Mouse (Mus musculus) right cerebral cortex, postnatal 4 days (tissue): ENCODE measurements around the gene Gm17455.

Experiments used
- DNase-seq: peaks from one replicate; pipeline ENCODE4 v3.0.0-alpha.2; 2022

Gene Gm17455

DNA sequence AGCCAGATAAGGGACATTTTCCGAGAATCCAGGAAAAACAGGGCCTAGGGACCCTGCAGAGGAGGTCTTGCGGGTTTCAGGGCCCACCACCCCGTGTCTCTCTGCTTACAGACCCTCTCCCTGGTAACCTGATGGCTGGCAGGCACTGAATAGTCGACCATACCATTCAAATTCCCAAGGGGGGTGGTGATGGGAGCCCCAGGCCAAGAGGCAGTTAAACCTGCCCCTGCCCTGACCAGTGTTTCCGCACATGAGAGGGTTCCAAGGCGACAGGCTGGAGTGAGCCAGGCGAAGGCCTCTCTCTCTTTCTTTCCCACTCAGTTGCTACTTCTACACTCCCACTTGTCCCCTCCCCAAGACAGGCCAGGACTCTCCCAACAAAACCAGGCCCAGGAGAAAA lies at the start of gene Gm17455:
TSS of gene Gm17455 (plus strand) at position 278 of the 400 bp plus-strand sequence.
- no peak for DNase-seq

DNA sequence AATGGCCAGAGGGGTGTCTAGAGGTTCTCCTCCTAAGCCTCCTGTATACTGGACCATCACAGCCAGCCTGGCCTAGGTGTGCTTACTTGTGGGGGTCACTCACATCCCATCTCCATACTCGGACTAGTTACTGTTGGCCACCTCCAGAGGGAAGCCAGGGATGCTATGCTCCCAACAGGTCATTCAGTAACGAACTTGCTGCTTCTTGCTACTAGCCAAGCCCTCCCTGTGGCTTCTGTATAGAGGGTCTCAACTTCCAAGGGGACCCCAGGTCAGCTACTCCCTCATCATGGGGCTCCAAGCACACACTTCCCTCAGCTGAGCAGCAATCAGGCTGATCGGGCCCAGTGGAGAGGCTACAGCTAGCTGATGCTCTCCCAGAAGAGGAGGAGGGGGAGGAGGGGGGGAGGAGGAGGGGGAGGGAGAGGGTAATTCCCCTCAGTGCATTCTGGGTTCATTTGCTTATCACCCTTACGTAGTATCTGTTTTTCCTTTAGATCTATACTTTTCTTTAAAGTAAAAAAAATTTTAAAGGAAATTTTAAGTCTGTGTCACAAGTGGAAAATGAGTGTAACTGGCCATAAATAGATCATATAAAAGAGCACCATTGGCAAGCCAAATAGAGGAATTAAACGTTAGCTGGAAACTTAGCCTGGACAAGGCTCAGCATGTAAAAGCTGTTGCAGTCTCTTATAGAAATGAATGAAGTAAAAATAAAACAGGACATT lies 49.3 kb upstream of the Gm17455 start:
- DNase-seq: no peak

DNA sequence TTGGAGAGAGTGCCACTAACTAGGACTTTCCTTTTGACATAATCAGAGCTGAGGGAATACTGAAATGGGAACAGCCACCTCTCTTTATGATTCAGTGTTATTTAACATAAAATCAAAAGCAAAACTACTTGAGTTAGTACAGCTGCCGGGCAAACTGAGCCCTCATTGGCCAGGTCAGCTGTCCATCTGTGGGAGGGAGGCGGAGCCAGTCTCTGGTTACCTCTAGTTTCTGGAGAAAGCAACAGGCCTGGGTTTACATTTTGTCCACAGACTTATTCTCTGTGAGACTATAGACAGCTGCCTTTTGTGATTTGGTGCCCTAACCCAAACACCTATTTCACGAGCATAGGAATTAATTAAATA lies 48.7 kb upstream of the Gm17455 start:
- DNase-seq: peak; percentile 78

GRCm38 (mm10) chr10:60351248-60351647 lies 48.3 kb upstream of the Gm17455 start:
- DNase-seq: no peak

GRCm38 (mm10) chr10:60351761-60352455 lies 47.6 kb upstream of the Gm17455 start:
- DNase-seq: no peak

DNA sequence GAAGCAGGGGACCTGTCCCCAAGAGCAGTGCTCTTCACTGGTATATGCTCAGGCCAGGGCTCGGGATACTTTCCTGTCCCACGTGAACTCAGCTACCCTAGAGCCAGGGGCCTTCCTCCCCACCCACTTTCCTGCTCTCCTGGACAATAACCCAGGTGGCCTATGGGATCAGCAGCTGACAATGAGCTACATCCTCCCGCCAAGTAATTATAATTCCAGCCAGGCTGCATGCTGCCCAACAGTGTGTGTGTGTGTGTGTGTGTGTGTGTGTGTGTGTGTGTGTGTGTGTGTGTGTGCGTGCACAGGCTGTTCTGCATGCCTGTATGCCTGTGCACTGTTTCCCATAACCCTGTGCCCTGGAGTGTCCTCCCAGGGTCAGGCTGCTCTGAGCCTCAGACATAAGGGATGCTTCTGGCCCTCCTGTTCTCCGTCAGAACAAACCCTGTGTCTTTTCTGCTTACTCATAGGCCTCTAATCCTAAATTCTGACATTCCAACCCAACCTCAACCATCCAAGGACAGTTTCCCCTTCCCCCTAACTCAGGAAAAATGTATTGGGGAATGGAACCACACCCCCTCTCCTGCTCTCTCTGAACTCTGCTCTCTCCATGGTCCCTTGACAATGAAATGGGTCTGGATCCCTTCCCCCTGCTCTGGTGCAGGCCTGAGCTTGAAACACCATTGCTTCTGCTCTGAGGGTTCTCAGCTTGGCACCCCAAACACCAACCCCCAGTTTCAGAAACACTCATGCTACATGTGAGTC lies 46.1 kb upstream of the Gm17455 start:
- no peak for DNase-seq

DNA sequence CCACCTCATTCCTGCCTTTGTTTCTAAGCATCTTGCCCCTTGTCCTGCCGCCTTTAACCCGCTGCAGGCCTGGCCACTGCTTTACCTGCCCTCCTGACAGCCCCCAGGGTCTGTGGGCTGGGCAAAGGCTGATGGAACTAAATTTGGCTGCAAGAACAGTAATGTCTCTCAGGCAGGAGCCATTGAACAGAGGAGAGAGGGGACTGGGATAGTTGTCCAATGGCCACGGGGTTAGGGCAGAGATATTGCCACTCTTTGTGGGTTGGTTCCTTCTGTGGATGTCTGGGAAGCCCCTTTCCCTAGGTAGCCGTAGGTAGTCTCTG lies 45.6 kb upstream of the Gm17455 start:
- no peak for DNase-seq

DNA sequence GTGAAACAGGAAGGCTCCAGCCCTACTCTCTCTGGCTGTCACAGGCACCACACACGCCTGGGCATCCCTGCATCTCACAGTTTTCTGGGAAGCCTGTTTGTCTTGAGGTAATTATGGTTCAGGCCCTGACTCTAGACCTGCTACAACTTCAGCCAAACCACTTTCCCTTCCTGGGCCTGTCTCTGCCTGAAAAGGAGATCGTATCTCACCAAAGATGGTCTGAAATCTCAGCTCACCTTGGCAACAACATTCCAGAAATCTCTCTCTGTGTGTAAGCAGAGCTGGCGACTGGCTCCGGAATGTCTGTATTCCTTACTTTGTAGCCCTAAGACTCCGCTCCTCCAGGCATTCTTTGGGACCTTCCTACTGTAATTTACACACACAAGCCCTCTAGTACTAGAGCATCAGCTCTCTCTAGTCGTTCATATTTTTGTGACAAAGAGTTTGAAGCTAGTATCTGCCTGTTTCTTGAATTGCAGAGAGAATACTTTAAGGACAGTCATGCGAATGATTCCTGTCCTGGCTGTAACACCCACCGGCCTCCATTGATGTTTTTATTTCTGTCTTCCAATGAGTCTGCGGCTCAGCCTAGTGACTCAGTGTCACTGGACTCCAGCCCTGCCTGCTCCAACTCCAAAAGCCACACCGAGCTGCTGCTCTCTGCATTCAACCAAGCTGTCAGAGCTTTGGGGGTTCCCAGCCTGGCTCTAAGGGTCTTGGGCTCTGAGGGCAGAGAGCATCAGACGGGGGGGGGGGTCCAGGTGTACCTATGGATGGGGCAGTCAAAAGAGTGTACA lies 44.4 kb upstream of the Gm17455 start:
- DNase-seq: no peak

DNA sequence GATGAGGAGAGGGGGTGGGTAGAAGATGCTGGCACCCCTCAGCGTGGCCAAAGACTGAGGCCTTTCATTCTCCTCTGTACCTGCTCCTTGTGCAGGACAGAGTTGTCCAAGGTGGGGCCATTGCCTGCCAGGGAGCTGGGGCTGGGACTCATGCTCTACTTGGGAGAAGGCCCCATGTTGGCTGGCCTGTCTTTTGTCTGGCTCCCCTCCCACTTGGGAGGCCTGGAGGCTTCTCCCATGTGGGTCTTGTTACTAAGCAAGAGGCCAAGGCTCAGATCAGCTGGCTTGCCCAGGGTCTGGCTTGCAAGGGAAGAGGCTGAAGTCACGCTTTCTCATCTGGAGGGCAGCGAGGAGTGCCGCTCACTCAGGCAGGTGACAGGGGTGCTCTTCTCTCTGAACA lies 42.1 kb upstream of the Gm17455 start:
- no peak for DNase-seq

- no peak for DNase-seq
Measured at GRCm38 (mm10) chr10:60357901-60358300, 41.6 kb upstream of the Gm17455 start.

- DNase-seq: no peak
Measured at GRCm38 (mm10) chr10:60358776-60359175, 40.8 kb upstream of the Gm17455 start.

DNA sequence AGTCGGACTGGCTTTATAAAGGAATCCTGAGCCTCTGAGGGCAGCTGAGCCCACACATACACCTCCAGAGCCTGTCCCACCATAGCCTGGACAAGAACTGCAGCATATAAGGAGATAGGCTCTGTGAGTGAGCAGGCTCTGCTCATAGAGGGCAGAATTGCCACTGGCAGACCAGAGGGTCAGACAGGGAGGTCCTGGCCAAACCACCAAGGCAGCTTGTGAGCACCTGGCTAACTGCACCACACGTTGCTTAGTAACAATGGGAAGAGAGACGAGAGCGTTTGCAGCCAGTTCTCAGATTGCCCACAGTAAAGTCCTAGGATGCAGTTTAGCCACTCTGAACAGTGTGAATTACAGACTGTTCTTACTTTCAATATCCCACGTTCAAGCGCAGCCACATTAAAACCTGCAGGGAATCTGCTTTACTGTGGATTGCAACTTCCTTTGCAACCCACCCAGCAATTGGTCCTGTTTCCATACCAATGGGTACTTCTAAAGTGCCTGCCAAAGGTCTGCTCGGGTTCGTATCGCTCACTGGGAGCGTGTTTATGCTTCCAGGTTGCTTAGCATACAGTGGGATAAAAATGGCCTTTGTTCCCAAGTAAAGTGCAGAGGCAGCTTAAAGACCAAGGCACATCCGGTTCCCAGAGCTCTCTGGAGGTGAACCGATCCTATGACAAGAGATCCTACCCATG lies 37.8 kb upstream of the Gm17455 start:
- no peak for DNase-seq

DNA sequence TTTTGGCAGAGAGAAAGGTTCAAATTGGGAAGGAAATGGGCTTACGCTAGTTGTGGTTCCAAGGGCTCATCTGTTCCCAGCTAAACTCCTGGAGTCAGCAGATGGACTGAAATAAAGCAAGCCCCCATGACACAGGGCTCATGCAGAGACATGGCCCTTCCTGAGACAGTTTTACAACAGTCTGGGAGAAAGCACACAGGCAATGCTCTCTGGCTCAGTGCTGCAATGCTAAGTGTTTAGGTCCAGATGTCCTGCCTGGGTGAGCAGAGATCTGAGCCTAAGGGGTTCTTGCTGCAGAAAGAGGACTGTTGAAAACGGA lies 37.3 kb upstream of the Gm17455 start:
- no peak for DNase-seq

DNA sequence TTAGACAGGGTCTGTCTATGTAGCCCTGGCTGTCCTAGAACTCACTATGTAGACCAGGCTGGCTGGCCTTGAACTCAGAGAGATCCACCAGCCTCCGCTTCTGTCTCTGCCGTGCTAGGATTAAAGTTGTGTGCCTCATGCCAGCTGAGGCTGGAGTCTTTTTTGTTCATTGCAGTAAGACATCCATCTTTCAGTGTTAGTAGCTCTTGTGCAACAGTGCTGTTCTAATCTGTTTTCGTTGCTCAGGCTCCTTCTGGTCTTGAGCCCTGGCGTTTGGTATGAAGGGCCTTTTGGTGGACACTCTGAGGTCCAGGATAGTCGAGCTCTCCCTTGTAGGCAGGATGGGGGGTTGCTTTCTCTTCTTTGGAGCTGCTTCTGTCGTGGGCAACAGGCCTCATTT lies 36.1 kb upstream of the Gm17455 start:
- DNase-seq: no peak

GRCm38 (mm10) chr10:60367145-60367544 lies 32.4 kb upstream of the Gm17455 start:
- no peak for DNase-seq

DNA sequence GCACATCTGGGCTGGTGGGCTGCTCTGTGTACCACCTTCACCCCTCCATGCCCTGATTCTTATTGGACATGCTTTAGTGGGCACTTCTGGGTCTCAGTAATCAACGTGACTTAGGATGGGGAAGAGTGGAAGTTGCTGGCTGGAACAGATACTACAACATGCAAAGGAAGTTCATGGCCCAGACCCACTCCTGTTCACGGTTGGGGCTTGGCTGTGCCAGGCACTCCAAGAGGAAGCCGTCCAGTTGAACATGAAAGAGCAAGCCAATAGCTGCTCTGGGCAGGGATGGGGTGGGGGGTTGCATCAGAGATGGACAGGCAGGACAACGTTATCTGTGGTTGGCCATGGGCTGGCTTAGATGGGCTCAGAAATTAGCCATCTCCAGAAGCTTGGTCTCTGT lies 31.6 kb upstream of the Gm17455 start:
- no peak for DNase-seq

DNA sequence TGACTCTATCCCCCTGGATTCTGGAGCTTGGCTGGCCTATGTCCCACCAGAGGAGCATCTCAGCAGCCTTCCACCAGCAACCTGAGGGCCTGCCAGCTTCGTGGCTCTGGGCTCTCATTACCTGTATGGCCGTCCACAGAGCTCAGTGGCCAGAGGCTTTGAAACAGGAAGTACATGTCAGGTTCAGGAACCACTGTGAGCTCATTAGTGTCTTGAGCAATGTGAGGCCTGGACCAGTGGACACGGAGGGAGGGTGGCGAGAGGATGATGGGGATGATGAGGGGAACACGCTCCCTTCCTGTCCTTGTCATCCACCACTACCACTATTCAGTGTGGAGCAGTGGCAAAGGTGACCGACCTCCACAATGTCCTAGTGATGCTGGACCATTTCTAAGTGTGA lies 30.1 kb upstream of the Gm17455 start:
- no peak for DNase-seq

DNA sequence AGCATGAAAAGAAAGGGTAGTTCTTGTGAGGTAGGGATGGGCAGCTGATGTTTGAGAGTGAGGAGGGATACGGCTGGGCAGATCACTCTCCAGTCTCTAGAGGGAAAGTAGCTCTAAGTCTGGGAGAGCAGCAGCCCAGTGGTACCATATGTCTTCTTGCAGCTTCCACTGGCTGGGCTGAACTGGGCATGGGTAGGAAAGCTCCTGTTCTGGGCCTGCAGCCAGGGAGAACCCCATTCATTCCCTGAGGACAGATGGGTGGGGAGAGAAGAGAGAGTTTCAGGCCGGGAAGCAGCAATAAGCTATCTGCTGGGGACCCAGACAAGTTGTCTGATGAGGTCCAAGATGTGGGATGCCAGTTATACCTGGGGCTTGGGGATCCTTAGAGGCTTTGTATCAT lies 29.4 kb upstream of the Gm17455 start:
- peak; percentile 44 for DNase-seq

- no peak for DNase-seq
Measured at GRCm38 (mm10) chr10:60370601-60371061, 28.9 kb upstream of the Gm17455 start.

DNA sequence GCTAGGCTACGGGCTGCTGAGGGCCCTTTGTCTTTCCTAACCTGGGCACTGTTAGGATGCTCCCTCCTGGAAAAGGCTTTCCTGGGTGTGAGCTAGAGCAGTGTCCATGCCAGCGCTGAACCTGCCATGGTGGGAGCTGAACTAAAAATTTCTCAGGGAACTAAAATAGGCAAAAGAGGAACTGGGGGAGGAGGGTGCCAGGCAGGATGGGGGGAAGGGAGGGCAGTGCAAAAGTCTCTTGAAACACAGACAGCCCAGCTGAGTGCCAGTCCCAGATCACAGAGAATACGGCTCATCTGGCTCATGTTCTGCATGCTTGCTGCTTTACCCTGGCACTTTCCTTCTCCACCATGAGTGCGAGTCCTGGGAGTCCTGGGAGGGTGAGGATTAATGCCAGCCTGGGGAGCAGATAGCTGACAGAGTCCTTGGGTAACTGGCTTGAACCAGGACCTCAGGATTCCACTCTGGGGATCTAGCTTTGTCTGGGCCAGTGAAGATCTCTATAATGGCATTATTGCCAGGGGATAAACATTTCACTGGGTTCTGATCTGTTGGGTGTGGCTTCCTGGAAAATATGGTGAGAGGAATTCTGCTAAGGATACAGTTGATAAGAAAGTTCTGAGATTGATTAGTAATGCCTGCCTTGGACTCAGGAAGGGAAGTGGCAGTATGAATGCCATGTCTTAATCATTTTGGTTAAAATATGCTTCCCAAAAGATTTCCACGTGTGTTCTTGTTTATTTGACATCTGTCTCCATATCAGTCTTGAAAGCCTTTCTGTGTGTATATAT lies 27.7 kb upstream of the Gm17455 start:
- DNase-seq: no peak

DNA sequence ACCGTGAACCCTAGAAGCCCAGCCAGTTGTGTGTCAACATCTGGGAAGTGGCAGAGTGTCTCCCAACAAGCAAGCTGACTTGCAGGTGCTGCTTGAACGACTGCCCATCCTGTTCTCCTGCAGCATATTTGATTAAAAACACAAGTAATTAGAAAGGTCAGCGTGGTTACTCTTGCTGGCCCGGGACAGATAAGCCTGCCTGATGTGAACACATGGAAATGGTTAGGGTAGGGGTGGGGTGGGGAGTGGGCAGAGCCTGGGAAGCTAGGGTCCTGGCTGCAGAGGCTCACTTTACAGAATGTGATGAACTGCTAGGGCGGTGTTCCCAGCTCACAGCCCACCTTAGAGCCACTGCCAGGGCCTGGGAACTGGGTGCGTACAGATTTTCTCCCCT lies 26.0 kb upstream of the Gm17455 start:
- no peak for DNase-seq
